Mouse (Mus musculus) brown adipose tissue, adult 24 weeks (tissue): Measurements from ENCODE around the gene Itm2b. TPM values are rescaled to one million over a fixed set of nuclear protein-coding genes. Genes with fewer than 3 reads are reported as not detected.

Experiments
- H3K27ac ChIP-seq: fragments of 200-500 bp; replicated peaks from 2 replicates; pipeline ENCODE4 v1.5.1; 2012; ENCODE audit warnings: low read depth, mild to moderate bottlenecking, low read length
- H3K4me1 ChIP-seq: fragments of 200-500 bp; 2 replicates; pipeline ENCODE4 v1.6.1; 2012; ENCODE audit warnings: low read length, mixed read lengths; ENCODE audit not compliant: control insufficient read depth, insufficient read depth, insufficient read length
- H3K4me3 ChIP-seq: fragments of 200-500 bp; 2 replicates; pipeline ENCODE4 v1.5.1; 2012; ENCODE audit warnings: low read depth, mild to moderate bottlenecking, low read length, moderate library complexity; ENCODE audit not compliant: insufficient read depth
- polyA plus RNA-seq: library from polyadenylated mRNA; stranded (reverse); fragments of >200 nt; gene quantifications from 2 replicates; pipeline ENCODE4 v1.2.4, GENCODE M21; 2012; ENCODE audit not compliant: missing spikeins, insufficient read depth, insufficient read length

Gene Itm2b
- polyA plus RNA-seq, 1 experiment, result 1,115 TPM

DNA sequence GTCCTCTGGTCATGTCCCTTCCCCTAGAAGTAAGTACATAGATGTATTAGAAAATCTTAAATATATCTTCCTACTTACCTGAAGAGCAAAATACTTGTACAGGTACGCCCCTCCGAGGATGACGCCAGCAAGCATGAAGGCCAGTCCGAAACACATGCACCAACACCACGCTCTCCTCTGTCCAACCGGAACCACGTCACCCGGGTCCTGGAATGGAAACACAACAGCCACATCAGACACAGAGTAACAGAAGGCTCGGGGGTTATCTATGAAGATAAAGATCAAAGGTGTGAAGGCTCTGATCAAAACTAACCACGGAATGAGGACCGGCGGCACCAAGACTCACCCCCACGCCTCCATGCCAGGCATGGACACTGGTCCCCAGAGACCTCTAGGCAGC, 16.9 kb downstream of the Itm2b start:
- H3K4me1 ChIP-seq, result peaks cover 16% of the 10 kb centered on the region
- no peak overlapping the region for H3K4me3 ChIP-seq

DNA sequence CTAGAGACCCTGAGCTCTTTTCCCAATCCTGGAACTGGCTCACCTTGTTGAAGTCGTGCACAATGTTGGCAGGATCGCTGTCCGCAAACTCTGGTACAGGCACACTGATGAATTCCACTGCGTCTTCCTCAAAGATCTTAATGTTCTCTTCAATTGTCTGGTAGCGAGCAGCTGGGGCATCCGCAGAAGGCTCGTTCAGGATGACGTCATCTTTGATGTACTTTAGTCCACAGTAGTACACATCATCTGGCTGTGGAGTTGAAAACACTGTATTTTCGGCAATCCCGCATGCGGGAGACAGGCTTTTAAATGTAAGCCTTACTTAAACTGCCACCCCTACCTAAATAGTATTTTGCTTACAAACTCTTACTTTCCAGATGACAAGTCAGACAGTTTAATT, 18.8 kb downstream of the Itm2b start:
- Histone ChIP-seq H3K27ac (no peak overlapping the region), H3K4me1 (peaks cover 14% of the 10 kb centered on the region), H3K4me3 (no peak overlapping the region)

More for the DNA sequence above, 16.9 kb downstream of the Itm2b start:
- H3K27ac ChIP-seq, result no peak overlapping the region

DNA sequence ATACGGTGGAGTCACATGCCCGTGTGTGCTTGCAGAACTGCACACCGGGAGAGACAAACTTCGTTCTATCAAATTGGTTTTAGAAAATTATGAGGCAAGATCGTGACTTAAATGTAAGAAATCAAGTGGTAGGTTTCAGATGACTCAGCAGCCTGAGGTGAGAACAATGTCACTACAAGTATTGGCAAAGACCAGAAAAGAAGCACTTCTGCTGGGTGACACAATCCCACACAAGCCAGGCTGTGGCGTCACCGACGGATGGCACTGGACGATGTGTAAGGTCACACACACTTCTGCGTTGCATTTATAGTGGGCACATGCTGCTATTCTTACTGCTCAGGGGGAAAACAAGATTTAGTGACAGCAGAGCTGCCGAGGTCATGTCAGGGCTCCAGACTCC, 21.3 kb downstream of the Itm2b start:
- 0 out of 2 replicates have a peak, but pooled peaks cover 3% of the 10 kb centered on the region for H3K4me1 ChIP-seq
- no peak overlapping the region for H3K4me3 ChIP-seq
- H3K27ac ChIP-seq, result no peak overlapping the region

DNA sequence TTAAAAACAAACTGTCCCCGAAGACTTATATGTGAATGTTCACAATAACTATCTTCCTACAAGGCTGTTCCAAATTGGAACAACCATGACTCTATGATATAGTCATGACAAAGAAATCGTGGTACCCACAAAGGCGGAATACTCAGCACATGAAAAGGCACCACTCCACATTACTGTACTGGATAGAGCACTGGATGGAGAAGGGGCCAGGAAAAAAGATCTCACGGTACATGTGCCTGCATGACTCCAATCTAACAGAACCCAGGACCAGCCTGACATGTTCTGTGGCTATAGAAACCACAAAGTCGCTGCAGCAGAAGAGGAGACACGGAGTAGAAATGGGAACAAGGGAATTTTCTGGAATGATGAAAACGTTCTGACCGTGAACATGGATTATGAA, 30.4 kb downstream of the Itm2b start:
- H3K4me1 ChIP-seq, result peaks cover 4% of the 10 kb centered on the region; the same call in 1 of the 2 replicates
- no peak overlapping the region for H3K4me3 ChIP-seq
- H3K27ac ChIP-seq, result 0 out of 2 replicates have a peak overlapping the region, but pooled peaks have one; percentile 33

DNA sequence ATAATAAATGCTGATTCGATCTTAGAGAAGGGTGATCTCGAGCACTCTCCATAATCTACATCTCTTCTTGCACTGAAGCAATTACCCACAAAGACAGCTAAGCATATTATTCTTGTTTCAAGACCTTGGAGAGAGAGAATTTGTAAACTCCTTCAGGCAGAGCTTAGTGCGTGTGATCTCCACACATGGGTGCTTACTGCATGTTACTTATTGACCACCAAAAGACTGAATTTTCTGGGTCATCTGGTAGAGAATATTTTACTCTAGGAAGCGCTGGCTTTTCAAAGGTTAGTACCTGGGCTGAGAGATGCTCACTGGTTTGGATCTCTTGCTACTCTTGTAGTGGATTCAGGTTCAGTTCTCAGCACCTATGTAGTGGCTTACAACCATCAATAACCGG, 34.0 kb downstream of the Itm2b start:
- Histone ChIP-seq H3K4me3 (no peak overlapping the region), H3K27ac (no peak overlapping the region), H3K4me1 (peaks cover 13% of the 10 kb centered on the region)

DNA sequence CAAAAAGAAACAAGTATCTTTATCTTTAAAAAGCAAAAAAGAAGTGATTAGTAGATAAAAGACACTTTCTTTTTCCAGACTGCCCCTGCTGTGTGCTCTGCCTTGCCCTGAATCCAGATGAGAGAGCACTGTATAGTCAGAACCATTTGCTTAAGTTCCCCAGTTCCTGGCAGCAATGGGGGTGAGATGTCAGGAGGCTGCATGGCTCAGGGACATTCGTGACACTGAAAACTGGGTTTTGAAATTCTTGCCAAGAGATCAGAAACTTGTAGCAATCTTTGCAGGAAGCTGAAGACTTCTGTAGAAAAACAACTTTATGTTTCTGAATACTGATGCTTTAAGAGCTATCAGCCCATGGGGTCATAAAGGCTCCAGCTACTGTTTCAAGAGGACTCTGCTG, 35.1 kb downstream of the Itm2b start:
- no peak overlapping the region for H3K27ac ChIP-seq
- H3K4me1 ChIP-seq, result peaks cover 13% of the 10 kb centered on the region

DNA sequence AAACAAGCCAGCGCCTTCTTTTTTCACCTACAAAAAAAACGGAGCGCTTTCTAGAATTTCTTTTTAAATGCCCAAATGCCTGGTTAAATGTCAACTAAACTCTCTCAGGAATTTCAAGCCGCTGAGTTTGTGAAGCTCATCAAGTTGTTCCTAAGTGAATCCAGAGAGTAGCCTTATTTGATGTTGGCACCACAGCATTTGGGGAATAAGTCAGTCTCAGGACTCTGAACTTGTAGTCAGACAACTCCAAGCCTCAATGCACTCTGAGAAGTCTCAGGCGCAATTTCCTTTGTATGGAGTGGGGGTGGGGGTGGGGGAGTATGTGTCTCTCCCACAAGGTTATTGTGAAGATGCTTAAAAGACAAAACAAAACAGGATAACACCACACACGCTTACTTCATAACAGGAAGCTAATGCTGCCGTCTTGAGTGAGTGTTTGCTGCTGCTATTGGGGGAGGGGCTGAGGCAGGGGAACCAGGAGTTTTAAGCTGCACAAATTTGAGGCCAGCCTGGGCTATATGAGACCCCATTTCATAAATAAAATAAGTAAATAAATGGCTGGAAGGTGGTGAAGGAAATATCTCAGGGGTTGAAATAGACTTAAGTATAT, 35.9 kb downstream of the Itm2b start:
- Histone ChIP-seq H3K4me3 (no peak overlapping the region), H3K27ac (peak overlapping the region; percentile 53), H3K4me1 (peaks cover 11% of the 10 kb centered on the region)

More for the DNA sequence above, 35.1 kb downstream of the Itm2b start:
- H3K4me3 ChIP-seq, result no peak overlapping the region

DNA sequence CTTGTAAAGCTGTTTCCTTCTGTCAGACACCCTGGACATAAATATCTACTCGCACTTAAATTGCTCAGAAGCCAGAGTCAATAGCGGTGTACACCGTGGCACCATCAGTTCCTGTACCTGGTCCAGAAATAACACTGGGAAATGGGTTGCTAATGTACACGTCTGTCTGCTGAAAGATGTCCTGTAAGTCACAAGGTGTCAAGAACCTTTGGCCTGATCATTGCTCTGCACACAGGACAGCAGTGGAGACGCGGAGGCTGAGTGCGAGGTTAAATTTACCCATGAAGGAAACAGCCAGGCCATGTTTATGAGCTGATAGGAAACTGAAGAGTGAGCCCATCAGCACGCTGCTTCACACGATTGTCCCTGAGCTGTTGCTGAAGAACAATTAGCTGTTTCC, 37.8 kb downstream of the Itm2b start:
- Histone ChIP-seq H3K4me1 (peaks cover 11% of the 10 kb centered on the region), H3K4me3 (no peak overlapping the region), H3K27ac (peak overlapping the region; percentile 12)

DNA sequence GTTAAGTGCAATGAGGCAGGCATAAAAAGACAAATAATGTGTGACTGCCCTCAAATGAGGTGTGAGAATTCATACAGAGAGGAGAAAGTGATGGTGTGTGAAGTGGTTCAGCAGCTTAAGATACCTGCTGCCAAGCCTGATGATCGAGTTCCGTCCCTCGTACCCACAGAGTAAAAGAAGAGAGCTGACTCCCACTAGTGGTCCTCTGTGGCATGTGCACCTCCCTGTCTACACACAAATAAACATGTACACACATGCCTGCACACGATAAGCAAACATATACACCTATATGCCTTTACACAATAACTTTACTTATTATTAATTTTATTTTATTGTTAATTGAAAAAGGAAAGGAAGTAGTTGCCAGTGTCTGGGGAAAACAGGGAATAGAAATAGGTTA, 39.5 kb downstream of the Itm2b start:
- Histone ChIP-seq H3K27ac (no peak overlapping the region), H3K4me1 (peaks cover 9% of the 10 kb centered on the region), H3K4me3 (no peak overlapping the region)

DNA sequence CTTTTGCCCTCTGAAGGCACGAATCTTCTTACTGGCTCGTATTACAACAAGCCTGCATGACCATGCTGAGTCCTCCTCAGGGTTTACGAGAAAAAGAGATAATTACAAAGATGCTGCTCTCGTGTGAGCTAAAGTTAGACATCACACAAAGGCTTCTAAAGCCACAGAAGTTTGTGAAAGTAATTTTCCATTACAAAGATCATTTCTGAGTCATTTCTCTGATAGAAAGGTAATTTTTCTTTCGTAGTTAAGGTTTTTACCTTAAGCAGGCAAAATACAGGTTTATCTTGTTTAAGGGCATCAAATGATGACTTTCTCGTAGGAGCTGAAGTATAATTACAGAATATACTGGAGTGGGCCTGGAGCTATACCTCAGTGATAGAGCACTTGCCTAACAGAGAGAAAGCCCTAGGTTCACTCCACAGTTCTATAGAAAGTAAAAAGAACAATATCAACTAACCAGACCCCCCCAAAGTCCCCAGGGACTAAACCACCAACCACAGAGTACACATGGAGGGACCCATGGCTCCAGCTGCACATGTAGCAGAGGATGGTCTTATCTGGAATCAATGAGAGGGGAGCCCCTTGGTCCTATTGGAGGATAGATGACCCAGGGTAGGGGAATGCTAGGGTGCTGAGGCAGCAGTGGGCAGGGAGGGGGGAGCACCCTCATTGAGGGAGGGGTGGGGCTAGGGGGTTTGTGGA, 44.9 kb downstream of the Itm2b start:
- Histone ChIP-seq H3K4me1 (0 out of 2 replicates have a peak, but pooled peaks cover 5% of the 10 kb centered on the region), H3K27ac (no peak overlapping the region), H3K4me3 (no peak overlapping the region)

DNA sequence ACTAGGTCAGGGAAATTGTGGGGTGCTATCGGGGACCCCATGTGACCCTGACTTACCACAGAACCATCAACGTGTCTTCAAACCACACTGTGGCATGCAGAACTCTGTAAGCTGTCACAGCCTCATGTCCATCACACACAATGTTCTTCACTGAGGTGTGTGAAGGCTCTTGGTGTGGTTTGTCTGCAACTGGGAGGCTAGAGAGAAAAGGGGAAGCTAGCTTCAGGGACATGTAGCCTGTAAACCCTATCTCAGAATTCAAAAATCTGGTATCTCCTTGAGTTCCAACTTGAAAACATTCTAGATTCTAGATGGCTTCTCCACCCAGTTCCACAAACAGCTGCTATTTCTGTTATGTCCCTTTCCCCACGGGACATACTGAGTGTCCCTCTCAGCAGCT, 45.5 kb downstream of the Itm2b start:
- H3K4me1 ChIP-seq, result 0 out of 2 replicates have a peak, but pooled peaks cover 5% of the 10 kb centered on the region
- H3K27ac ChIP-seq, result no peak overlapping the region
- no peak overlapping the region for H3K4me3 ChIP-seq

DNA sequence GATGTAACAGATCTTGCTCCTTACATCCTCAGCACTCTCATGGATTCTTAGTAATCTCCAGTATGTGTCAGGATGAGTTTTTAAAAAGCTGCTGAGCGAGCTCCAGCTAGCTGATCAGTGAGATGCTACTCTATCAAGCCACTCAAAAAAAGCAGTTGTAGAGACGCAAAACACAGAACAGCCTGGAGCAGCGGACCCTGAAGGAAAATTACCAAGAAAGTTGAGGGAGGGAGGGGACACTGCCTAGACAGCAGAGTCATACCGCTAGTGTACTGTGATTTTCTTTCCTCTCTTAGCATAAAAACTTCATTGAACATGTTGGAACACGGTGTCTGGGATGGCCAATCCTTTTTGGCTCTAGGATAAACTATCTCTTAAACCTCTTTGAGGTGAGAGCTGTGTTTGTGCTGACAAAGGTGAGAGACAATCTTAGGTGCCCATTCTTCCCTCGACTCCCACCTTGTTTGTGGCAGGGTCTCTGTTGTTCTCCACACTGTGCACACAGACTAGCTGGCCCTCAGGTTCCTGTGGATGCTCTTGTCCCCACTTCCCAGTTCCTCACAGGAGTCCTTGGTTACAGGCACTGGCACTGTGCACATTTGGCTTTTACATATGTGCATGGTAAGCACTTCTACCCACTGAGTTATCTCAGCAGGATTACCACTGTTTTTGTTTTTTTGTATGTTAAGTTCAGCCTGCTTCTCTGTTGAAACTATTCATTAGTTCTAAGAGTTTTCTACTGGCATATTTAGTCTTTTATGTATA, 48.6 kb downstream of the Itm2b start:
- Histone ChIP-seq H3K4me3 (no peak overlapping the region), H3K4me1 (peaks cover 7% of the 10 kb centered on the region; the same call in 1 of the 2 replicates), H3K27ac (no peak overlapping the region)

DNA sequence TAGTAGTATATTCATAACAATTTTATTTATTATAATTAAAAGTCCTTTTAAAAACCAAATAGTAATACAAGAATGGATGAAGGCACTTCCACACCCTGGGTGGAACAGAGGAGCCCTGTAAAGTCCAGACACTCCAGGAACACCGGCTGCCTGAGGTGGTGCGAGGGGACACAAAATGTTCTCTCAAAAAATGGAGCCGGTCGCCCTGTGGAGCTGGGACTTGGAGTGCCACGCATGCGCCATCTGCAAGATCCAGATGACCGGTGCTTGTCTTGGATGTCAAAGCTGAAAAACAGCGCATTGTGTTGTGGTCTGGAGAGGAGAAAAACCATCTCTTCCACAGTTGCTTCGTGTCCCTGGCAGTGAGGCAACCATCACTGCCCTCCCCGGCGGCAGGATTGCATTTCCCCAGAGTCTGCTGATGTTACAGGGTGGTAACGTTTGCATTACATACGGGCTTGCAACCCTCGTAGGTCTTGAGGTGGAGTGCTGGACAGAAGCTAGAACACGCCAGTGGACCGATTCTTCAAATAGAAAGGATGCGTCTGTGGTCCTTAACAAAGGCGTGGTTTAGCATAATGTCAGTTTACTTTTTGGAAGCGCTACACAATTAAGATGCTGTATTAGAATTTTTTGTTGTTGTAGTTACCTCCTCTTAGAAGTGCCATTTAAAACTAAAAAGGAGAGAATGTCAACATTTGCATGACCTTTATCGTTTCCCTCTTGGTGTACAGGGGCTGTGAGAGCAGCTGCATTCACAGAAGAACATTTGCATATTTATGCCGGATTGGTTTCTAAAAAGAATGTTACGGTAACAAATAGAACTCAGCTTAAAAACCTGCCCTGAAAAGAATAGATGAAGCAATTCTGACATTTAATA, 49.9 kb downstream of the Itm2b start:
- Histone ChIP-seq H3K4me3 (no peak overlapping the region), H3K27ac (no peak overlapping the region)

DNA sequence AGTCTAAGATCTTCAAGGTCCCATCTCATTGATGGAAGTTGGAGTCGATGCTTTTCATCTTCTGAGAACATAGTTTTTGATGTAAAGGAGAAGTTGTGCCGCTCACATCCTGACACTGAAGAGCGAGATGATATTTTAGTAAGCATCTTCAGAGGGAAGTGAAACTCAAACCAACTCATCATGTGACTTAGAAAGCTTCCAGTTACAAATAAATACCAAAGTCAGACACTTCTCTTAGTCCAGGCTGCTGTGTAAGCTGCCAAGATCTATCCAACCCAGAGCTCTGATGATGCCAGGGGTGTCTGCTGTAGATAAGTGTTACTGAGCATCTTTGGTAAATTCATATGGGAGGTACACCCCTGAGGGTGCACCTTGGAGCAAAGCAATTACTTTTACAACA, 51.2 kb downstream of the Itm2b start:
- no peak overlapping the region for H3K27ac ChIP-seq
- H3K4me1 ChIP-seq, result peaks cover 2% of the 10 kb centered on the region
- no peak overlapping the region for H3K4me3 ChIP-seq

More for the DNA sequence above, 49.9 kb downstream of the Itm2b start:
- H3K4me1 ChIP-seq, result peaks cover 7% of the 10 kb centered on the region; the same call in 1 of the 2 replicates
